Mouse (Mus musculus) forebrain, embryonic 14.5 days (tissue): ENCODE results near the gene Wdr24. TPM values are rescaled to one million over a fixed set of nuclear protein-coding genes. Genes with fewer than 3 reads are reported as not detected.

Experiments
- microRNA-seq: library from miRNA; unstranded; fragments of <30 nt; microRNA quantifications from one replicate; pipeline ENCODE4, GENCODE M21; 2016
- polyA plus RNA-seq: library from polyadenylated mRNA; unstranded; fragments of >200 nt; fragmentation: Nextera tagmentation; extraction: Ambion mirVana; gene quantifications from 2 replicates; pipeline ENCODE4 v1.2.1, GENCODE M21; 2014

Gene Wdr24
- polyA plus RNA-seq, 1 experiment from 2014 or later: 33.3 TPM

Small RNA genes within 50 kb of the gene (microRNA-seq; reads per million reads assigned to microRNA genes)
- gene Mir3082: 0.40 reads per million
- gene Mir6966: not detected

Other genes starting within 250 kb of the Wdr24 start
- gene Lmf1, start 244.5 kb upstream of the Wdr24 start, polyA plus RNA-seq: 18.8 and 19.1 TPM in 2 replicates
- gene Gng13, start 106.5 kb upstream of the Wdr24 start, polyA plus RNA-seq: 2.7 and 7.8 TPM in 2 replicates
- gene Chtf18, start 96.2 kb upstream of the Wdr24 start, polyA plus RNA-seq: 7.1 and 8.6 TPM in 2 replicates
- 26.6 and 28.9 TPM in 2 replicates for gene Rpusd1, start 96.0 kb upstream of the Wdr24 start, polyA plus RNA-seq
- not detected in 2 replicates for gene Mslnl, start 87.6 kb upstream of the Wdr24 start, polyA plus RNA-seq
- gene Msln, start 69.2 kb upstream of the Wdr24 start, polyA plus RNA-seq: 0.14 and 0.48 TPM in 2 replicates
- gene Narfl, start 49.9 kb upstream of the Wdr24 start, polyA plus RNA-seq: 30.2 and 32.0 TPM in 2 replicates
- gene Haghl, start 38.0 kb upstream of the Wdr24 start, polyA plus RNA-seq: 106 and 130 TPM in 2 replicates
- 0.14 TPM in 1 of 2 replicates, not detected in the other for gene Ccdc78, start 37.0 kb upstream of the Wdr24 start, polyA plus RNA-seq
- gene Fam173a, start 30.7 kb upstream of the Wdr24 start, polyA plus RNA-seq: 72.6 and 82.3 TPM in 2 replicates
- 0.57 and 0.88 TPM in 2 replicates for gene AC134908.4, start 28.0 kb upstream of the Wdr24 start, polyA plus RNA-seq
- 8.4 and 9.8 TPM in 2 replicates for gene Metrn, start 26.5 kb upstream of the Wdr24 start, polyA plus RNA-seq
- gene Fbxl16, start 14.5 kb upstream of the Wdr24 start, polyA plus RNA-seq: 14.0 and 17.6 TPM in 2 replicates
- 56.6 and 56.9 TPM in 2 replicates for gene Jmjd8, start 5.2 kb downstream of the Wdr24 start, polyA plus RNA-seq
- gene Stub1, start 9.8 kb downstream of the Wdr24 start, polyA plus RNA-seq: 315 and 322 TPM in 2 replicates
- 33.6 and 35.4 TPM in 2 replicates for gene Rhbdl1, start 13.7 kb downstream of the Wdr24 start, polyA plus RNA-seq
- 5.1 and 6.2 TPM in 2 replicates for gene Gm20683, start 18.1 kb downstream of the Wdr24 start, polyA plus RNA-seq
- 9.6 and 11.3 TPM in 2 replicates for gene Rhot2, start 21.2 kb downstream of the Wdr24 start, polyA plus RNA-seq
- 11.6 and 12.2 TPM in 2 replicates for gene Wdr90, start 37.9 kb downstream of the Wdr24 start, polyA plus RNA-seq
- gene Mcrip2, start 45.1 kb downstream of the Wdr24 start, polyA plus RNA-seq: 15.9 and 17.0 TPM in 2 replicates
- gene Mettl26, start 51.4 kb downstream of the Wdr24 start, polyA plus RNA-seq: 60.5 and 66.0 TPM in 2 replicates
- gene Wfikkn1, start 57.2 kb downstream of the Wdr24 start, polyA plus RNA-seq: 0.36 and 0.47 TPM in 2 replicates
- gene Rab40c, start 96.1 kb downstream of the Wdr24 start, polyA plus RNA-seq: 31.6 and 33.3 TPM in 2 replicates
- 49.5 and 52.6 TPM in 2 replicates for gene Pigq, start 121.3 kb downstream of the Wdr24 start, polyA plus RNA-seq
- not detected in 2 replicates for gene Nhlrc4, start 121.3 kb downstream of the Wdr24 start, polyA plus RNA-seq
- gene A930017K11Rik, start 128.9 kb downstream of the Wdr24 start, polyA plus RNA-seq: 0.18 TPM in 1 of 2 replicates, not detected in the other
- gene Capn15, start 162.2 kb downstream of the Wdr24 start, polyA plus RNA-seq: 17.0 and 20.3 TPM in 2 replicates
- 15.2 and 20.5 TPM in 2 replicates for gene Rab11fip3, start 245.9 kb downstream of the Wdr24 start, polyA plus RNA-seq